Mouse (Mus musculus) adrenal gland, adult 8-10 months (tissue): Measurements from ENCODE around the gene Nppa. TPM values are rescaled to one million over a fixed set of nuclear protein-coding genes. Genes with fewer than 3 reads are reported as not detected.

Experiments
- DNase-seq: peaks from one replicate; pipeline ENCODE4 v3.0.0; 2022
- total RNA-seq, 4 experiments: library from RNA; stranded (reverse); gene quantifications; 2 replicates each; pipeline ENCODE4 v1.2.4; 2022

Gene Nppa
- total RNA-seq = not detected

- no peak for DNase-seq
These were observed at the start of gene Nppa for GRCm38 (mm10) chr4:148000202-148000772. Nppa (plus strand) TSS chr4:148000722.

- no peak for DNase-seq
These were observed 46.9 kb upstream of the Nppa start for GRCm38 (mm10) chr4:147953590-147953989.

GRCm38 (mm10) chr4:147957141-147957540 lies 43.4 kb upstream of the Nppa start:
- DNase-seq = no peak

GRCm38 (mm10) chr4:147959881-147960831 lies 40.4 kb upstream of the Nppa start:
- DNase-seq = no peak

- no peak for DNase-seq
These were observed 37.7 kb upstream of the Nppa start for GRCm38 (mm10) chr4:147962781-147963180.

- DNase-seq = no peak
These were observed 36.9 kb upstream of the Nppa start for GRCm38 (mm10) chr4:147963623-147964022.

GRCm38 (mm10) chr4:147965712-147966111 lies 34.8 kb upstream of the Nppa start:
- no peak for DNase-seq

GRCm38 (mm10) chr4:147968816-147969215 lies 31.7 kb upstream of the Nppa start:
- DNase-seq = no peak

GRCm38 (mm10) chr4:147969337-147969736 lies 31.2 kb upstream of the Nppa start:
- DNase-seq = no peak

GRCm38 (mm10) chr4:147976237-147976636 lies 24.3 kb upstream of the Nppa start:
- DNase-seq = no peak

GRCm38 (mm10) chr4:147977726-147978125 lies 22.8 kb upstream of the Nppa start:
- DNase-seq = no peak

GRCm38 (mm10) chr4:147978391-147978790 lies 22.1 kb upstream of the Nppa start:
- peak; percentile 42 for DNase-seq

- no peak for DNase-seq
These were observed 21.1 kb upstream of the Nppa start for GRCm38 (mm10) chr4:147979441-147979860.

- no peak for DNase-seq
These were observed 15.1 kb upstream of the Nppa start, which contains the start of gene Nppb for GRCm38 (mm10) chr4:147985205-147986132. Nppb (plus strand) TSS chr4:147985788.

- DNase-seq = no peak
These were observed 6.9 kb upstream of the Nppa start for GRCm38 (mm10) chr4:147993571-147994095.

GRCm38 (mm10) chr4:147995311-147995710 lies 5.2 kb upstream of the Nppa start:
- no peak for DNase-seq

- DNase-seq = no peak
These were observed 679 bp downstream of the Nppa start for GRCm38 (mm10) chr4:148001013-148001789.

GRCm38 (mm10) chr4:148001866-148002265 lies 1.3 kb downstream of the Nppa start:
- no peak for DNase-seq

- peak; percentile 82 for DNase-seq
These were observed 3.8 kb downstream of the Nppa start for GRCm38 (mm10) chr4:148004361-148004760.

- DNase-seq = peak; percentile 34
These were observed 7.9 kb downstream of the Nppa start for GRCm38 (mm10) chr4:148008412-148008811.

GRCm38 (mm10) chr4:148009641-148010040 lies 9.1 kb downstream of the Nppa start:
- DNase-seq = no peak
